Mouse (Mus musculus) neutrophil, adult 83 days (primary cell): ENCODE data around the gene Zbtb37. TPM values are rescaled to one million over a fixed set of nuclear protein-coding genes. Genes with fewer than 3 reads are reported as not detected.

Experiments used
- total RNA-seq, 2 experiments: library from RNA; stranded (reverse); gene quantifications; one replicate each; pipeline ENCODE4 v1.2.4; 2023

The Zbtb37 gene
- total RNA-seq, result 10 to 100 TPM; 11.5 to 16.6 TPM

GRCm38 (mm10) chr1:161034435-161035280 is at the start of gene Zbtb37:
TSS of gene Zbtb37 (minus strand) at chr1:161034849.

GRCm38 (mm10) chr1:161070352-161071271 is 36.0 kb upstream of the Zbtb37 start, which contains the start of the genes Dars2 and Cenpl:
TSS of gene Dars2 (minus strand) at chr1:161070658.
TSS of gene Cenpl (plus strand) at chr1:161070713.

GRCm38 (mm10) chr1:160978071-160978735 is 56.4 kb downstream of the Zbtb37 start, which contains the start of gene Serpinc1:
TSS of gene Serpinc1 (plus strand) at chr1:160978585.

Other genes starting within 250 kb of the Zbtb37 start
- gene Rabgap1l, start 241.6 kb downstream of the Zbtb37 start, total RNA-seq, result 10 to 100 TPM; 57.2 to 57.7 TPM
- gene Rc3h1, start 128.4 kb downstream of the Zbtb37 start, total RNA-seq, result 10 to 100 TPM; 36.2 to 41.9 TPM
- 1 to 10 TPM in 1 of 2 experiments, under 1 TPM in 1; 0.70 to 1.8 TPM for gene Serpinc1, start 56.3 kb downstream of the Zbtb37 start, total RNA-seq
- gene Dars2, start 35.8 kb upstream of the Zbtb37 start, total RNA-seq, result 10 to 100 TPM; 14.8 to 17.8 TPM
- gene Cenpl, start 35.9 kb upstream of the Zbtb37 start, total RNA-seq, result 10 to 100 TPM; 25.3 to 27.6 TPM
- 10 to 100 TPM; 13.5 to 16.0 TPM for gene Klhl20, start 96.7 kb upstream of the Zbtb37 start, total RNA-seq
- not detected for gene Ankrd45, start 107.8 kb upstream of the Zbtb37 start, total RNA-seq
- not detected for gene Tex50, start 124.5 kb upstream of the Zbtb37 start, total RNA-seq
- gene Prdx6, start 216.4 kb upstream of the Zbtb37 start, total RNA-seq, result 100 to 1,000 TPM; 273 to 296 TPM